14 mouse cellular contexts compared by ENCODE assay signal in genomic region chr2:28797490-28798106, GRCm38 (mm10). TPM values are rescaled to one million over a fixed set of nuclear protein-coding genes. Genes with fewer than 3 reads are reported as not detected.
DNase-seq lines count a peak whose midpoint lies in the region; ATAC-seq and TF ChIP-seq lines count a peak whose summit lies in the region.
"Had no signal": no experiment of that assay in that cellular context is flagged by ENCODE, and none has a peak within 500 bp of the region (broad histone marks: within the 10 kb centered on the region; RNA-seq: fewer than 3 reads in every experiment).

No protein-coding gene starts in this region.

- peak overlapping the region; percentile 52 for H3K27ac ChIP-seq in heart, embryonic 16.5 days (ENCODE audit: low read length)
- H3K27ac ChIP-seq in embryonic facial prominence, embryonic 14.5 days (replicated peaks; ENCODE audit: low read depth, low read length), result no peak overlapping the region
- peak overlapping the region; percentile 70 for H3K27ac ChIP-seq in hindbrain, embryonic 14.5 days
- no peak overlapping the region for H3K27ac ChIP-seq in midbrain, postnatal 0 days (ENCODE audit: low read depth, low read length)
- H3K27ac ChIP-seq: embryonic facial prominence, embryonic 15.5 days; left cerebral cortex, adult 2 months had no signal

- 59% methylated on average over 18 of the region's 18 CpGs for WGBS in heart, embryonic 16.5 days
- WGBS in embryonic facial prominence, embryonic 14.5 days, result 43% methylated on average over 18 of the region's 18 CpGs
- WGBS in hindbrain, embryonic 14.5 days, result 26% methylated on average over 18 of the region's 18 CpGs
- WGBS in midbrain, postnatal 0 days, result 28% methylated on average over 18 of the region's 18 CpGs

- H3K4me3 ChIP-seq in heart, embryonic 16.5 days (ENCODE audit: low read length), result no peak overlapping the region
- no peak overlapping the region for H3K4me3 ChIP-seq in embryonic facial prominence, embryonic 14.5 days (ENCODE audit: low read depth, low read length)
- H3K4me3 ChIP-seq in hindbrain, embryonic 14.5 days (replicated peaks; ENCODE audit: low read length), result no peak overlapping the region
- H3K4me3 ChIP-seq in midbrain, postnatal 0 days (ENCODE audit: low read depth, low read length), result no peak overlapping the region
- H3K4me3 ChIP-seq: embryonic facial prominence, embryonic 15.5 days; left cerebral cortex, adult 2 months had no signal

- no peaks in the 10 kb centered on the region for H3K9me3 ChIP-seq in heart, embryonic 16.5 days (replicated peaks; ENCODE audit: control insufficient read depth, low read length)
- no peaks in the 10 kb centered on the region for H3K9me3 ChIP-seq in embryonic facial prominence, embryonic 14.5 days (ENCODE audit: control insufficient read depth, low read length)
- H3K9me3 ChIP-seq in hindbrain, embryonic 14.5 days (ENCODE audit: control insufficient read depth, low read length), result no peaks in the 10 kb centered on the region
- no peaks in the 10 kb centered on the region for H3K9me3 ChIP-seq in midbrain, postnatal 0 days (ENCODE audit: low read length)
- H3K9me3 ChIP-seq: embryonic facial prominence, embryonic 15.5 days had no signal

- no peak for ATAC-seq in heart, embryonic 16.5 days (replicated peaks; ENCODE audit: extremely low read depth, insufficient read depth, low FRiP score)
- no peak; the same call in 1 of the 2 replicates for ATAC-seq in embryonic facial prominence, embryonic 14.5 days (ENCODE audit: low read depth)
- peak; percentile 80 for ATAC-seq in hindbrain, embryonic 14.5 days (ENCODE audit: low FRiP score)
- peak; percentile 68; the same call in 1 of the 2 replicates for ATAC-seq in midbrain, postnatal 0 days (ENCODE audit: low FRiP score)
- ATAC-seq in inflammation-experienced regulatory T-cells, adult 6 months, result no peak

- TF ChIP-seq CTCF in midbrain, postnatal 0 days (IDR thresholded peaks at IDR 0.05), result no peak

- DNase-seq in heart, adult 8-10 months (ENCODE audit: low spot score), result no peak
- peak; percentile 11 for DNase-seq in embryonic facial prominence, embryonic 14.5 days (ENCODE audit: low spot score)
- peak; percentile 55 for DNase-seq in hindbrain, embryonic 14.5 days (ENCODE audit: low spot score)
- peak; percentile 14 for DNase-seq in midbrain, postnatal 0 days (ENCODE audit: low spot score)
- DNase-seq in kidney, postnatal 14 days, result no peak
- no peak for DNase-seq in yolk sac, embryonic 10.5 days (ENCODE audit: low spot score)
- DNase-seq: adrenal gland, adult 8-10 months; cerebellum, adult 11 months; gastrocnemius, postnatal 25 days; thymus, postnatal 36 days had no signal

- peaks cover 2% of the 10 kb centered on the region; the same call in 1 of the 2 replicates for H3K4me1 ChIP-seq in heart, embryonic 16.5 days (ENCODE audit: control insufficient read depth, insufficient read depth, low read length)
- H3K4me1 ChIP-seq in embryonic facial prominence, embryonic 14.5 days (ENCODE audit: control insufficient read depth, insufficient read depth, low read length), result peaks cover 1% of the 10 kb centered on the region; the same call in 1 of the 2 replicates
- peaks cover 21% of the 10 kb centered on the region for H3K4me1 ChIP-seq in hindbrain, embryonic 14.5 days (replicated peaks; ENCODE audit: control insufficient read depth, insufficient read depth, low read length)
- H3K4me1 ChIP-seq in midbrain, postnatal 0 days (ENCODE audit: insufficient read depth, low read length), result no peaks in the 10 kb centered on the region; the same call in 1 of the 2 replicates

- no peaks in the 10 kb centered on the region for H3K27me3 ChIP-seq in heart, embryonic 16.5 days (ENCODE audit: control insufficient read depth, insufficient read depth, low read length)
- no peaks in the 10 kb centered on the region for H3K27me3 ChIP-seq in embryonic facial prominence, embryonic 14.5 days (replicated peaks; ENCODE audit: control insufficient read depth, insufficient read depth, low read length)
- H3K27me3 ChIP-seq in hindbrain, embryonic 14.5 days (ENCODE audit: control insufficient read depth, insufficient read depth, low read length), result no peaks in the 10 kb centered on the region
- no peaks in the 10 kb centered on the region for H3K27me3 ChIP-seq in midbrain, postnatal 0 days (ENCODE audit: insufficient read depth, low read length)

- no peaks in the 10 kb centered on the region for H3K36me3 ChIP-seq in heart, embryonic 16.5 days (ENCODE audit: control insufficient read depth, insufficient read depth)
- no peaks in the 10 kb centered on the region for H3K36me3 ChIP-seq in embryonic facial prominence, embryonic 14.5 days (ENCODE audit: control insufficient read depth, insufficient read depth, low read length)
- no peaks in the 10 kb centered on the region for H3K36me3 ChIP-seq in hindbrain, embryonic 14.5 days (replicated peaks; ENCODE audit: control insufficient read depth, insufficient read depth)
- no peaks in the 10 kb centered on the region for H3K36me3 ChIP-seq in midbrain, postnatal 0 days (ENCODE audit: insufficient read depth, low read length)
- H3K36me3 ChIP-seq: embryonic facial prominence, embryonic 15.5 days had no signal

- no peak overlapping the region for H3K4me2 ChIP-seq in heart, embryonic 16.5 days (ENCODE audit: low read depth, low read length)
- H3K4me2 ChIP-seq in embryonic facial prominence, embryonic 14.5 days (ENCODE audit: low read depth, low read length), result no peak overlapping the region
- peak overlapping the region; percentile 31 for H3K4me2 ChIP-seq in hindbrain, embryonic 14.5 days (replicated peaks)
- no peak overlapping the region for H3K4me2 ChIP-seq in midbrain, postnatal 0 days (ENCODE audit: low read depth, low read length, poor library complexity, severe bottlenecking)
- H3K4me2 ChIP-seq: embryonic facial prominence, embryonic 15.5 days had no signal

- H3K9ac ChIP-seq in heart, embryonic 16.5 days (ENCODE audit: low read length), result no peak overlapping the region
- no peak overlapping the region for H3K9ac ChIP-seq in embryonic facial prominence, embryonic 14.5 days (ENCODE audit: low read depth, low read length)
- no peak overlapping the region for H3K9ac ChIP-seq in hindbrain, embryonic 14.5 days
- H3K9ac ChIP-seq in midbrain, postnatal 0 days (replicated peaks; ENCODE audit: low read length, poor library complexity, severe bottlenecking), result no peak overlapping the region
- H3K9ac ChIP-seq: embryonic facial prominence, embryonic 15.5 days had no signal

RNA-seq across cellular contexts. Expression of gene Gtf3c4, which starts 42.6 kb away (rescaled TPM):
- polyA plus RNA-seq in heart, embryonic 16.5 days (2015; fragmentation: Nextera tagmentation; extraction: Ambion mirVana), result 6.1 and 8.2 TPM in 2 replicates
- 10 to 100 TPM; 13.5 to 19.8 (median 17.3) TPM for total RNA-seq in heart, adult 8-10 months (2022)
- polyA plus RNA-seq in embryonic facial prominence, embryonic 14.5 days (2014; fragmentation: Nextera tagmentation; extraction: Ambion mirVana), result 20.5 and 20.6 TPM in 2 replicates
- 33.6 and 34.2 TPM in 2 replicates for polyA plus RNA-seq in hindbrain, embryonic 14.5 days (2014; fragmentation: Nextera tagmentation; extraction: Ambion mirVana)
- 66.3 and 84.2 TPM in 2 replicates for total RNA-seq in midbrain, postnatal 0 days (2014; rRNA removed)
- 13.7 and 15.0 TPM in 2 replicates for polyA plus RNA-seq in midbrain, postnatal 0 days (2015; fragmentation: Nextera tagmentation; extraction: Ambion mirVana)
- polyA plus RNA-seq in inflammation-experienced regulatory T-cells, adult 6 months (2017; shearing (Covaris generic)), result 1 to 10 TPM; 1.5 to 3.1 (median 1.9) TPM

RNA-seq across cellular contexts. Expression of gene Ddx31, which starts 42.6 kb away (rescaled TPM):
- polyA plus RNA-seq in heart, embryonic 16.5 days (2015; fragmentation: Nextera tagmentation; extraction: Ambion mirVana), result 7.6 and 7.8 TPM in 2 replicates
- 1 to 10 TPM; 3.3 to 4.9 (median 3.8) TPM for total RNA-seq in heart, adult 8-10 months (2022)
- 12.7 and 13.3 TPM in 2 replicates for polyA plus RNA-seq in embryonic facial prominence, embryonic 14.5 days (2014; fragmentation: Nextera tagmentation; extraction: Ambion mirVana)
- 13.2 and 14.3 TPM in 2 replicates for polyA plus RNA-seq in hindbrain, embryonic 14.5 days (2014; fragmentation: Nextera tagmentation; extraction: Ambion mirVana)
- total RNA-seq in midbrain, postnatal 0 days (2014; rRNA removed), result 18.2 and 18.5 TPM in 2 replicates
- 8.3 and 10.3 TPM in 2 replicates for polyA plus RNA-seq in midbrain, postnatal 0 days (2015; fragmentation: Nextera tagmentation; extraction: Ambion mirVana)
- 10 to 100 TPM; 11.2 to 17.9 (median 11.8) TPM for polyA plus RNA-seq in inflammation-experienced regulatory T-cells, adult 6 months (2017; shearing (Covaris generic))

Comparison
In these comparisons a context has a peak if more than half of its experiments do, and no peak if none do; other contexts are left out.
1. ATAC-seq: peak in hindbrain, embryonic 14.5 days (single experiment) and midbrain, postnatal 0 days (single experiment); none in heart, embryonic 16.5 days (single experiment), embryonic facial prominence, embryonic 14.5 days (single experiment) and inflammation-experienced regulatory T-cells, adult 6 months (single experiment).
2. H3K27ac ChIP-seq: peak in heart, embryonic 16.5 days (single experiment) and hindbrain, embryonic 14.5 days (single experiment); none in embryonic facial prominence, embryonic 14.5 days (single experiment) and midbrain, postnatal 0 days (single experiment).
3. DNase-seq: peak in embryonic facial prominence, embryonic 14.5 days (single experiment), hindbrain, embryonic 14.5 days (single experiment) and midbrain, postnatal 0 days (single experiment); none in heart, adult 8-10 months (single experiment), kidney, postnatal 14 days (single experiment) and yolk sac, embryonic 10.5 days (single experiment).